20 mouse cellular contexts compared by ENCODE assay signal in the genomic region with DNA sequence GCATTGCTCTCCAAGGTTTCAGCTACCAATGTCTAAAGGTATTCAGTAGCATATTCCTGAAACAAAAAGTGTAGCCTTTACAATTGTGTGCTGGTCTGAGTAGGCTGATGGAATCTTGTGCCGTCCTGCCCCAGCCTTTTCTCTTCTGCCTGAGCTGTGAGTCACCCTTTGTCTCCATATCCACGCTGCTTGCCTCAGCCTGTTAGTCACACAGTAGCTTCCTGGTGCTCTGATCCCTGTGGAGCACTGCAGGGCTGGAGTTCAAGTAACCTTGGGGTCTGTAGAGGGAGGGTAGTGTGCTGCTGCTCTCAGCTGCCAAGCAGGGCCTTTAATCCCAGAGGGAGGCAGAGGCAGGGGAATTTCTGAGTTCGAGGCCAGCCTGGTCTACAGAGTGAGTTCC. TPM values are rescaled to one million over a fixed set of nuclear protein-coding genes. Genes with fewer than 3 reads are reported as not detected.
DNase-seq lines count a peak whose midpoint lies in the region; ATAC-seq and TF ChIP-seq lines count a peak whose summit lies in the region.
"Had no signal": no experiment of that assay in that cellular context is flagged by ENCODE, and none has a peak within 500 bp of the region (broad histone marks: within the 10 kb centered on the region; RNA-seq: fewer than 3 reads in every experiment).

No protein-coding gene starts in this region.

- H3K4me3 ChIP-seq in myocyte = no peak overlapping the region
- H3K4me3 ChIP-seq: heart, embryonic 12.5 days; midbrain, embryonic 13.5 days had no signal

- peak overlapping the region; percentile 62 for H3K4me2 ChIP-seq in myocyte (ENCODE audit: low read depth)
- H3K4me2 ChIP-seq: heart, embryonic 12.5 days; liver, embryonic 11.5 days; lung, embryonic 14.5 days; midbrain, embryonic 13.5 days had no signal

- DNase-seq in adrenal gland, adult (ENCODE audit: inconsistent age in 2 of 2, low spot score in 1 of 2) = peak; percentile 71 to 79
- DNase-seq in adrenal gland, postnatal 4 days (ENCODE audit: low spot score in 2 of 2) = no peak
- peak; percentile 54 for DNase-seq in 416B (ENCODE audit: low read depth)
- DNase-seq in adrenal gland, adult 2 months = peak; percentile 68
- no peak for DNase-seq in left cerebral cortex, adult 8-10 months (ENCODE audit: low spot score in 2 of 2)
- no peak for DNase-seq in frontal cortex, postnatal 36 days (ENCODE audit: low spot score in 2 of 2)
- DNase-seq: cerebellum, adult 9-10 months; gastrocnemius, postnatal 14 days; heart, postnatal 4 days; kidney, adult 18-20 months; kidney, postnatal 14 days; layer of hippocampus, adult 9-11 months; lung, embryonic 14.5 days; thymus, postnatal 14 days had no signal

- no peak overlapping the region for H3ac ChIP-seq in myocyte (ENCODE audit: control insufficient read depth, insufficient read length)

- peaks cover 6% of the 10 kb centered on the region for H3K36me3 ChIP-seq in myocyte (ENCODE audit: control insufficient read depth, insufficient read depth)

- no peak for ATAC-seq in erythroid progenitor cell, adult 5-6 weeks (replicated peaks; ENCODE audit: low FRiP score, poor library complexity, severe bottlenecking)
- ATAC-seq: hindbrain, postnatal 0 days; midbrain, embryonic 13.5 days had no signal

- H3K79me2 ChIP-seq in myocyte (ENCODE audit: control insufficient read depth, insufficient read depth) = no peaks in the 10 kb centered on the region

- TF ChIP-seq POLR2A in myocyte (IDR thresholded peaks at IDR 0.05; ENCODE audit: insufficient read length, low read depth) = no peak

- no peaks in the 10 kb centered on the region for H3K27me3 ChIP-seq in myocyte (ENCODE audit: control insufficient read depth, insufficient read depth, insufficient read length)
- H3K27me3 ChIP-seq: heart, embryonic 12.5 days; midbrain, embryonic 13.5 days had no signal

TF ChIP-seq in myocyte, 11 proteins besides CTCF, POLR2A, EP300 and RAD21:
- TF ChIP-seq CEBPB (IDR thresholded peaks at IDR 0.05; ENCODE audit: insufficient read depth, poor library complexity, severe bottlenecking) (peak; percentile 28; the same call in 1 of the 2 replicates), MYOD1 (IDR thresholded peaks at IDR 0.05; ENCODE audit: control insufficient read depth in 1 of 3, insufficient read length in 2 of 3, low read depth in 2 of 3) (no peak)

RNA-seq across cellular contexts. Expression of gene Bcas3, which starts 14.9 kb away (rescaled TPM):
- 10 to 100 TPM; 43.8 to 43.9 TPM for total RNA-seq in adrenal gland, postnatal 4 days (2021)
- total RNA-seq in adrenal gland, adult 2 months (2021) = 10 to 100 TPM; 45.8 to 47.6 TPM
- polyA plus RNA-seq in adrenal gland, adult 2 months (2012; rRNA removed) = 63.8 and 66.9 TPM in 2 replicates
- 30.1 TPM for polyA plus RNA-seq in myocyte (2012; fragmentation: generic; extraction: Trizol)
- 45.0 and 60.8 TPM in 2 replicates for total RNA-seq in erythroid progenitor cell, adult 5-6 weeks (2015; ENCODE audit: low replicate concordance)
- 28.0 and 35.8 TPM in 2 replicates for total RNA-seq in erythroid progenitor cell, adult 5-6 weeks (2017; ENCODE audit: low replicate concordance)
- total RNA-seq in left cerebral cortex, adult 8-10 months (2022) = 10 to 100 TPM; 67.2 to 79.7 (median 75.7) TPM

RNA-seq across cellular contexts. Expression of gene Ppm1d, which starts 56.8 kb away (rescaled TPM):
- 10 to 100 TPM; 23.3 to 24.7 TPM for total RNA-seq in adrenal gland, postnatal 4 days (2021)
- total RNA-seq in adrenal gland, adult 2 months (2021) = 10 to 100 TPM; 12.0 to 14.1 TPM
- 5.5 and 5.9 TPM in 2 replicates for polyA plus RNA-seq in adrenal gland, adult 2 months (2012; rRNA removed)
- 6.1 TPM for polyA plus RNA-seq in myocyte (2012; fragmentation: generic; extraction: Trizol)
- 96.6 and 112 TPM in 2 replicates for total RNA-seq in erythroid progenitor cell, adult 5-6 weeks (2015; ENCODE audit: low replicate concordance)
- total RNA-seq in erythroid progenitor cell, adult 5-6 weeks (2017; ENCODE audit: low replicate concordance) = 62.0 and 77.3 TPM in 2 replicates
- 10 to 100 TPM; 16.7 to 19.3 (median 17.6) TPM for total RNA-seq in left cerebral cortex, adult 8-10 months (2022)

Comparison
In these comparisons a context has a peak if more than half of its experiments do, and no peak if none do; other contexts are left out.
1. DNase-seq: peak in adrenal gland, adult (2 of 2), 416B (single experiment) and adrenal gland, adult 2 months (single experiment); none in adrenal gland, postnatal 4 days (0 of 2), left cerebral cortex, adult 8-10 months (0 of 2) and frontal cortex, postnatal 36 days (0 of 2).